Mouse (Mus musculus): ENCODE data around the gene B230118H07Rik.

- no peak for TF ChIP-seq CTCF (IDR thresholded peaks at IDR 0.05; ENCODE audit: extremely low read depth, insufficient read depth, low read length)
- TF ChIP-seq POLR2A (IDR thresholded peaks at IDR 0.05; ENCODE audit: extremely low read depth, insufficient read depth, low read length): no peak
Measured at GRCm38 (mm10) chr2:101580027-101580426, 69.3 kb downstream of the B230118H07Rik start.
